Mouse (Mus musculus) lung, embryonic 14.5 days (tissue): Measurements from ENCODE around the gene Phldb2. TPM values are rescaled to one million over a fixed set of nuclear protein-coding genes. Genes with fewer than 3 reads are reported as not detected.

Experiments used
- ATAC-seq: fragments of 200-750 bp; cut with Nextera tagmentation; 2 replicates; pipeline ENCODE4 v1.8.0; 2017; ENCODE audit warnings: mild to moderate bottlenecking, moderate TSS enrichment, moderate library complexity; ENCODE audit not compliant: insufficient read depth
- DNase-seq: peaks from one replicate; pipeline ENCODE4 v3.0.0-alpha.2; 2015
- H3K27ac ChIP-seq: fragments of 300-500 bp; sonication (generic); 2 replicates; pipeline ENCODE4 v1.5.1; 2014; ENCODE audit warnings: low read depth, mild to moderate bottlenecking, moderate library complexity
- H3K27me3 ChIP-seq: fragments of 300-500 bp; sonication (generic); 2 replicates; pipeline ENCODE4 v1.6.1; 2014; ENCODE audit warnings: low read length, control low read depth; ENCODE audit not compliant: insufficient read depth
- H3K36me3 ChIP-seq: fragments of 300-500 bp; sonication (generic); 2 replicates; pipeline ENCODE4 v1.6.1; 2014; ENCODE audit warnings: control low read depth; ENCODE audit not compliant: insufficient read depth
- H3K4me1 ChIP-seq: fragments of 300-500 bp; sonication (generic); 2 replicates; pipeline ENCODE4 v1.6.1; 2014; ENCODE audit warnings: antibody characterized with exemption, control low read depth; ENCODE audit not compliant: insufficient read depth
- H3K4me2 ChIP-seq: fragments of 300-500 bp; sonication (generic); 2 replicates; pipeline ENCODE4 v1.6.1; 2014; ENCODE audit warnings: mild to moderate bottlenecking
- H3K4me3 ChIP-seq: fragments of 300-500 bp; sonication (generic); 2 replicates; pipeline ENCODE4 v1.5.1; 2014; ENCODE audit warnings: low read depth, low read length
- H3K9ac ChIP-seq: fragments of 300-500 bp; sonication (generic); 2 replicates; pipeline ENCODE4 v1.6.1; 2014
- H3K9me3 ChIP-seq: fragments of 300-500 bp; sonication (generic); 2 replicates; pipeline ENCODE4 v1.6.1; 2016; ENCODE audit warnings: low read depth, low read length, control low read depth
- CTCF ChIP-seq: IDR thresholded peaks from 2 replicates; pipeline ENCODE4 v1.5.1; 2016; ENCODE audit warnings: antibody characterized with exemption, low read depth
- WGBS: fragments of 180-500 bp; shearing (Covaris S2); extraction: QIAGEN DNeasy Blood & Tissue Kit; methylation state at CpG from one replicate; pipeline ENCODE4 v1.1.7; 2014; 5-methylcytosine and 5-hydroxymethylcytosine counted together
- polyA plus RNA-seq: library from polyadenylated mRNA; unstranded; fragments of >200 nt; fragmentation: Nextera tagmentation; extraction: Ambion mirVana; gene quantifications from 2 replicates; pipeline ENCODE4 v1.2.1, GENCODE M21; 2014

Gene Phldb2
- polyA plus RNA-seq, 1 experiment from 2014 or later, result 48.0 TPM

DNA sequence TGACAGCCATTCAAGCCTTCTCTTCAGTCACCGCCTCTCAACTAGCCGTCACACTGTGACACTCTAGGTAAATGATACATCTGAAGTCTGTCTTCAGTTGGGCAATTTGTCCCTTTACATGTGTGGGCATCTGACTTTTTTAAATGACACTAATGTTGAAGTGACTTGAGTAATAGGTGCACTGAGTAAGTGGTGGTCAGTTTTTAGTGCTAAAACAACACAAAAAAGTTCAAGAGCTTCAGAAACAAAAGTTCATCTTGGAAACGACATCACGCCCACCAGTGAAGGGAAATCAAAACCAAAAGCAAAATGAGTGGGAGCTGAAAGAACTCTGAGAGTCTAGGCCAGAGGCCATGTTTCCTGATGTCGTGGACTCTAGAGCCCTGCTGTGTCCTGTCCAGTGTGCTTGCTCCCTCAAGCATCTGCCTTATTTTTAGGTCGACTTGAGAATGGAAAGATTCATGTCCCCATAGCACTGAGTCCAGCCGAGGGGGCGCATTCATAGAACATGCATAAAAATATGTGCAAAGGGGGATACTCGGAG is 194.6 kb downstream of the Phldb2 start:
- Histone ChIP-seq H3K4me3 (no peak overlapping the region), H3K9me3 (no peaks in the 10 kb centered on the region), H3K36me3 (peaks cover 57% of the 10 kb centered on the region), H3K9ac (no peak overlapping the region), H3K27me3 (no peaks in the 10 kb centered on the region), H3K4me2 (no peak overlapping the region), H3K4me1 (0 out of 2 replicates have a peak, but pooled peaks cover 4% of the 10 kb centered on the region), H3K27ac (no peak overlapping the region)
- WGBS, result 82% methylated on average over 9 of the region's 9 CpGs
- TF ChIP-seq CTCF, result no peak
- ATAC-seq (no peak), DNase-seq (no peak)

GRCm38 (mm10) chr16:45757421-45758078 is 195.8 kb downstream of the Phldb2 start:
- peak; percentile 68 for ATAC-seq
- Histone ChIP-seq H3K36me3 (peaks cover 46% of the 10 kb centered on the region), H3K4me1 (no peaks in the 10 kb centered on the region), H3K4me3 (no peak overlapping the region), H3K27ac (peak overlapping the region; percentile 22; the same call in 1 of the 2 replicates), H3K27me3 (no peaks in the 10 kb centered on the region), H3K4me2 (no peak overlapping the region), H3K9ac (no peak overlapping the region), H3K9me3 (no peaks in the 10 kb centered on the region)
- DNase-seq, result peak; percentile 62
- TF ChIP-seq CTCF, result no peak
- WGBS, result 70% methylated on average over 12 of the region's 12 CpGs

- Histone ChIP-seq H3K4me1 (no peaks in the 10 kb centered on the region), H3K27ac (no peak overlapping the region), H3K4me2 (no peak overlapping the region), H3K36me3 (peaks cover 46% of the 10 kb centered on the region), H3K27me3 (no peaks in the 10 kb centered on the region), H3K9ac (no peak overlapping the region), H3K4me3 (no peak overlapping the region), H3K9me3 (no peaks in the 10 kb centered on the region)
- ATAC-seq (peak; percentile 81), DNase-seq (peak; percentile 91)
- peak; percentile 79 for TF ChIP-seq CTCF
- WGBS, result 33% methylated on average over 9 of the region's 9 CpGs
These were observed 196.5 kb downstream of the Phldb2 start for GRCm38 (mm10) chr16:45756855-45757254.

GRCm38 (mm10) chr16:45743591-45744144 is 209.7 kb downstream of the Phldb2 start:
- H3K9me3 ChIP-seq, result no peaks in the 10 kb centered on the region
- DNase-seq, result peak; percentile 48
- 0 out of 2 replicates have a peak, but pooled peaks have one; percentile 16 for TF ChIP-seq CTCF
- 58% methylated on average over 4 of the region's 4 CpGs for WGBS
- H3K4me2 ChIP-seq, result peak overlapping the region; percentile 67
- H3K27me3 ChIP-seq, result no peaks in the 10 kb centered on the region
- peaks cover 26% of the 10 kb centered on the region for H3K36me3 ChIP-seq
- no peak overlapping the region for H3K4me3 ChIP-seq
- H3K27ac ChIP-seq, result no peak overlapping the region
- no peaks in the 10 kb centered on the region for H3K4me1 ChIP-seq
- ATAC-seq, result no peak
- H3K9ac ChIP-seq, result no peak overlapping the region

DNA sequence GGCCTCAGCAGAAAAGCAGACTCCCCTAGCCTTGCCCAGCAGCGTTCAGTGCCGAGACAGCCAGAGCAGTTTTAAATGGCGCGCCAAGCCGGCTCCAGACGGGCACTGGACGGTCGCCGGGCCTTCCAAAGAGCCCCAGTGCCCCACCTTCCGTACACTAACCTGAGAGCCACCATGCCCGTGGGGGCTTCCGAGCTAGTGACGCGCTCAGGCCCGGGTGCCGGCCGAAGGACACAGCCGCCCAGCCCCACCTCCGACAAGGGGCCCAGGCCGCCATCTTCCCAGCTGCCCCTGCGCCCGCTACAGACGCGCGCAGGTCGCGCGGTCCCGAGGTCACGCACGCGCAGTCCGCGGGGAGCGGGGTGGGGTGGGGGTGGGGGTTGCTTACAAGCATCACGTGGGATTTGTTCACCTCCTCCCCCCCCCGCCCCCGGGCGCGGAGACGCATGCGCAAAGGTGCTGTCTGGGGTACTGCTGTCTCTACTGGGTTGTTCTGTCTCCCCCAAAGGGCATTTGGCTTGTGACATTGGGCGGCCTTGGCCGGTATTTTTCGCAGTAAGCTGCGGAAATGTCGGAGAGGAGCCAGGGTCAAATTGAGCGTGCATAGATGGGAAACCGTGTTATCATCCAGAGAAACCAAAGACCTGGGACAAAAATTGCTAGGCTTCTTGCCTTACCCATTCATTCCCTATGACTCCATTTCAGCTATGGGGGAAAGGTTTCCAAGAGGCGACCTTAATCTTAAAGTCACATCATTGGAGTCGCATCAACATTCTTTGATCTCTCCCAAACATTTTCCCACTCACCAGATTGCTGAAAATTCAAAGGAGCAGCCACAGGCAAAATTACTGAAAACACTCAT is 210.6 kb downstream of the Phldb2 start, which contains the start of gene Abhd10:
TSS of gene Abhd10 (minus strand) at position 341 of the 862 bp plus-strand sequence.
- Histone ChIP-seq H3K4me1 (no peaks in the 10 kb centered on the region), H3K4me2 (peak within 1 kb of the TSS; percentile 67), H3K9ac (peak within 1 kb of the TSS; percentile 94), H3K9me3 (no peaks in the 10 kb centered on the region), H3K27me3 (no peaks in the 10 kb centered on the region), H3K4me3 (peak within 1 kb of the TSS; percentile 76), H3K27ac (peak within 1 kb of the TSS; percentile 96), H3K36me3 (peaks cover 18% of the 10 kb centered on the region)
- under 1% methylated on average over 51 of the region's 51 CpGs for WGBS
- ATAC-seq, result peak; percentile 97
- TF ChIP-seq CTCF, result no peak
- DNase-seq, result peak; percentile 92

GRCm38 (mm10) chr16:45737880-45738279 is 215.5 kb downstream of the Phldb2 start:
- 83% methylated on average over 8 of the region's 8 CpGs for WGBS

GRCm38 (mm10) chr16:45736724-45737123 is 216.7 kb downstream of the Phldb2 start:
- H3K27me3 ChIP-seq, result no peaks in the 10 kb centered on the region
- H3K27ac ChIP-seq, result no peak overlapping the region
- H3K9ac ChIP-seq, result no peak overlapping the region
- no peaks in the 10 kb centered on the region for H3K4me1 ChIP-seq
- no peak for TF ChIP-seq CTCF
- 91% methylated on average over 3 of the region's 3 CpGs for WGBS
- no peak for ATAC-seq
- no peaks in the 10 kb centered on the region for H3K9me3 ChIP-seq
- no peak overlapping the region for H3K4me2 ChIP-seq
- no peak overlapping the region for H3K4me3 ChIP-seq
- peaks cover 56% of the 10 kb centered on the region for H3K36me3 ChIP-seq
- no peak for DNase-seq

More at GRCm38 (mm10) chr16:45737880-45738279, 215.5 kb downstream of the Phldb2 start:
- H3K4me3 ChIP-seq, result no peak overlapping the region
- no peak for TF ChIP-seq CTCF
- H3K27me3 ChIP-seq, result no peaks in the 10 kb centered on the region
- no peaks in the 10 kb centered on the region for H3K9me3 ChIP-seq
- no peaks in the 10 kb centered on the region for H3K4me1 ChIP-seq
- H3K9ac ChIP-seq, result no peak overlapping the region
- peaks cover 48% of the 10 kb centered on the region for H3K36me3 ChIP-seq
- H3K4me2 ChIP-seq, result no peak overlapping the region
- no peak for ATAC-seq
- H3K27ac ChIP-seq, result no peak overlapping the region
- DNase-seq, result no peak
